In the genomic region with DNA sequence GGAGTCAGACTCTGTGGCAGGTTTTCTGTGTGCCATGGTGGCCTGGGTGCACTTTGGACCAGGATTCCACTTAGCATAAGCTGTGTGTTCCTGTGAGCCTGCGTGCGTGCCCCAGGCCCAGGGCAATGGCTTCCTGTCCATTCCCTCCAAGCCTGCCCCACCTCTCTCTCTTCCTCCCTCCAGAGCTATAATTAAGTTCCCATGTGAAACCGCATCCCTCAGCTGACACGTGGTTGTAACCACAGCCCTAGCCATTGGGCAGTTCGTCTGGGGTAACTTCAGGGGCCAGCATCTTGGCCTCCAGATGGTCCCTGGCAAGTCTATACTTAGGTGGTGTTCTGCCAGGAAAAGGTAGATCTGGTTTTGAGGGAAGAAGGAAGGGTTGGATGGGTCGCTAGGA, we compare ENCODE assay signal across 8 mouse cellular contexts. TPM values are rescaled to one million over a fixed set of nuclear protein-coding genes. Genes with fewer than 3 reads are reported as not detected.
DNase-seq lines count a peak whose midpoint lies in the region; ATAC-seq and TF ChIP-seq lines count a peak whose summit lies in the region.

No protein-coding gene starts in this region.

- no peaks in the 10 kb centered on the region for H3K36me3 ChIP-seq in neural tube, embryonic 15.5 days
- H3K36me3 ChIP-seq in limb, embryonic 13.5 days, result peaks cover 33% of the 10 kb centered on the region
- peaks cover 26% of the 10 kb centered on the region for H3K36me3 ChIP-seq in small intestine, adult 2 months (ENCODE audit: control insufficient read depth, insufficient read depth, low read length)

- H3K27me3 ChIP-seq in neural tube, embryonic 15.5 days (replicated peaks), result no peaks in the 10 kb centered on the region
- no peaks in the 10 kb centered on the region for H3K27me3 ChIP-seq in limb, embryonic 13.5 days
- H3K27me3 ChIP-seq in small intestine, adult 2 months (ENCODE audit: control insufficient read depth, insufficient read depth, low read length), result no peaks in the 10 kb centered on the region

- H3K4me3 ChIP-seq in neural tube, embryonic 15.5 days (replicated peaks), result no peak overlapping the region
- H3K4me3 ChIP-seq in limb, embryonic 13.5 days, result no peak overlapping the region
- H3K4me3 ChIP-seq in small intestine, adult 2 months (ENCODE audit: low read depth, low read length), result 0 out of 2 replicates have a peak overlapping the region, but pooled peaks have one; percentile 2

- H3K4me1 ChIP-seq in neural tube, embryonic 15.5 days, result peaks cover 50% of the 10 kb centered on the region
- H3K4me1 ChIP-seq in limb, embryonic 13.5 days, result peaks cover 69% of the 10 kb centered on the region
- peaks cover 11% of the 10 kb centered on the region for H3K4me1 ChIP-seq in small intestine, adult 2 months (ENCODE audit: control insufficient read depth, insufficient read depth, insufficient read length, low read length)

- H3K9me3 ChIP-seq in neural tube, embryonic 15.5 days (replicated peaks), result no peaks in the 10 kb centered on the region
- H3K9me3 ChIP-seq in limb, embryonic 13.5 days, result no peaks in the 10 kb centered on the region

- no peak overlapping the region for H3K4me2 ChIP-seq in neural tube, embryonic 15.5 days
- no peak overlapping the region for H3K4me2 ChIP-seq in limb, embryonic 13.5 days (replicated peaks)

- no peak for ATAC-seq in neural tube, embryonic 15.5 days (ENCODE audit: low FRiP score)
- ATAC-seq in limb, embryonic 13.5 days (ENCODE audit: low FRiP score, low read depth), result 0 out of 2 replicates have a peak, but pooled peaks have one; percentile 38

- no peak for TF ChIP-seq POLR2A in small intestine, adult 2 months (IDR thresholded peaks at IDR 0.05; ENCODE audit: low read depth, low read length)

- TF ChIP-seq CTCF in small intestine, adult 2 months (IDR thresholded peaks at IDR 0.05; ENCODE audit: extremely low read depth, insufficient read length, insufficient replicate concordance, low read depth, low read length), result no peak

- H3K9ac ChIP-seq in neural tube, embryonic 15.5 days (replicated peaks), result no peak overlapping the region
- peak overlapping the region; percentile 1; the same call in 1 of the 2 replicates for H3K9ac ChIP-seq in limb, embryonic 13.5 days

- peak; percentile 32 for DNase-seq in neural tube, embryonic 10.5 days (ENCODE audit: extremely low spot score, low spot score)
- peak; percentile 63 to 86 for DNase-seq in heart, adult 18-20 months
- no peak for DNase-seq in adrenal gland, adult (ENCODE audit: inconsistent age in 2 of 2, low spot score in 1 of 2)
- DNase-seq in urinary bladder, postnatal 4 days (ENCODE audit: low spot score in 2 of 2), result no peak
- DNase-seq in ovary, postnatal 36 days (ENCODE audit: low spot score), result no peak

- H3K27ac ChIP-seq in neural tube, embryonic 15.5 days (replicated peaks), result no peak overlapping the region
- peak overlapping the region; percentile 55 for H3K27ac ChIP-seq in limb, embryonic 13.5 days
- H3K27ac ChIP-seq in small intestine, adult 2 months (ENCODE audit: insufficient read depth, low read depth, low read length), result no peak overlapping the region

- WGBS in neural tube, embryonic 15.5 days, result 72% methylated on average over 6 of the region's 6 CpGs
- WGBS in limb, embryonic 13.5 days, result 18% methylated on average over 6 of the region's 6 CpGs
- 65% methylated on average over 6 of the region's 6 CpGs for WGBS in small intestine, adult 2 months

RNA-seq across cellular contexts. Expression of a gene that starts 15.1 kb away (rescaled TPM):
- polyA plus RNA-seq in neural tube, embryonic 15.5 days (2015; fragmentation: Nextera tagmentation; extraction: Ambion mirVana), result 1.3 and 1.7 TPM in 2 replicates
- total RNA-seq in heart, adult 18-20 months (2021), result 10 to 100 TPM; 28.1 to 29.9 TPM
- polyA plus RNA-seq in limb, embryonic 13.5 days (2015; fragmentation: Nextera tagmentation; extraction: Ambion mirVana), result 3.0 and 3.4 TPM in 2 replicates
- 118 and 203 TPM in 2 replicates for polyA plus RNA-seq in small intestine, adult 2 months (2012; rRNA removed)

RNA-seq across cellular contexts. Expression of a gene that starts 40.0 kb away (rescaled TPM):
- polyA plus RNA-seq in neural tube, embryonic 15.5 days (2015; fragmentation: Nextera tagmentation; extraction: Ambion mirVana), result 8.6 and 24.0 TPM in 2 replicates
- total RNA-seq in heart, adult 18-20 months (2021), result 1 to 10 TPM; 3.2 to 3.3 TPM
- 10.8 and 12.1 TPM in 2 replicates for polyA plus RNA-seq in limb, embryonic 13.5 days (2015; fragmentation: Nextera tagmentation; extraction: Ambion mirVana)
- 4.0 and 7.0 TPM in 2 replicates for polyA plus RNA-seq in small intestine, adult 2 months (2012; rRNA removed)

Comparison
In these comparisons a context has a peak if more than half of its experiments do, and no peak if none do; other contexts are left out.
1. DNase-seq: peak in neural tube, embryonic 10.5 days (single experiment) and heart, adult 18-20 months (2 of 2); none in adrenal gland, adult (0 of 2), urinary bladder, postnatal 4 days (0 of 2) and ovary, postnatal 36 days (single experiment).
2. RNA of a gene that starts 15.1 kb away (polyA plus RNA-seq): 118 to 203 TPM in small intestine, adult 2 months; 3.0 to 3.4 TPM in limb, embryonic 13.5 days and 1.3 to 1.7 TPM in neural tube, embryonic 15.5 days; every median in the first group is over 10 times any median in the second.